Mouse (Mus musculus) forebrain, embryonic 11.5 days (tissue): ENCODE data around the gene Cck. TPM values are rescaled to one million over a fixed set of nuclear protein-coding genes. Genes with fewer than 3 reads are reported as not detected.

Experiments used
- polyA plus RNA-seq: library from polyadenylated mRNA; unstranded; fragments of >200 nt; fragmentation: Nextera tagmentation; extraction: Ambion mirVana; gene quantifications from 2 replicates; pipeline ENCODE4 v1.2.1, GENCODE M21; 2014

Gene Cck
- polyA plus RNA-seq, 1 experiment from 2014 or later = 2.5 TPM

Other genes with a start within 250 kb of the Cck start
- 144 and 163 TPM in 2 replicates for gene Ulk4, start 218.5 kb downstream of the Cck start, polyA plus RNA-seq
- 33.5 and 36.4 TPM in 2 replicates for gene Trak1, start 198.2 kb downstream of the Cck start, polyA plus RNA-seq
- not detected in 2 replicates for gene Lyzl4, start 146.4 kb upstream of the Cck start, polyA plus RNA-seq
- 0.59 and 0.76 TPM in 2 replicates for gene Vipr1, start 147.0 kb upstream of the Cck start, polyA plus RNA-seq
- 17.5 and 19.6 TPM in 2 replicates for gene Sec22c, start 209.8 kb upstream of the Cck start, polyA plus RNA-seq
- gene Ss18l2, start 214.6 kb upstream of the Cck start, polyA plus RNA-seq = 90.3 and 94.3 TPM in 2 replicates
- gene Nktr, start 223.5 kb upstream of the Cck start, polyA plus RNA-seq = 61.6 and 67.5 TPM in 2 replicates